14 mouse cellular contexts compared by ENCODE assay signal in the genomic region with DNA sequence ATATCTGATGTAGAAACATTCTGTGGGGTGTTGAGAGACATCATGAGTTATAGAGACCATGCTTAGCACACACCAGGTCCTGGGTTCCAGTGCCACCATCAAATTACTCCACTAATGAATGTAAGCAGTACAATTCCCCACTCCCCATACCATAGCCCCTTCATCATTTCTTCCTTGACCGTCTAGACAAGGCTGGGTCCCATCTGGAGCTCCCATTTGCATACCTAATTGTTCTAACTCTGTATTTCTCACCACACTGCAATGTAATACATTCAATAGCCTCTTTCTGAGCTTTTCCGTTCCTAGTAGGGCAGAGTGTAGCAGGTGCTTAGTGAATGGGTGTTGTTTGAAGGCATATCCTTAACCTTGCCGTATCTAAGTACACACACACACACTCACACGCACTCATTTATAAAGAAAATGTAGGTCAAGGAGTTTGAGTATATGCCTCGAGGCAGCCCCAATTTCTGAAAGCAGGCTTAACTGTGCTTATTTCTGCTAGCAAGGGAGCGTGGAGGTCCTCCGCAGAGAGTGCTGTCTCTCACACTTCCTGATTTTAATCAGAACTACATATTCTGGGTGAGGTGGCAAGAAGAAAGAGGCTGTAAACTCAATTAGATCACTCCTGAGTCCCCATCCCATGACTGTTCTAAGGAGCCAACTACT. TPM values are rescaled to one million over a fixed set of nuclear protein-coding genes. Genes with fewer than 3 reads are reported as not detected.
A peak's percentile ranks its signal among the peaks of the same experiment; 100 is the strongest.
DNase-seq lines count a peak whose midpoint lies in the region; ATAC-seq lines count a peak whose summit lies in the region.
"Had no signal": no experiment of that assay in that cellular context is flagged by ENCODE, and none has a peak within 500 bp of the region (broad histone marks: within the 10 kb centered on the region; RNA-seq: fewer than 3 reads in every experiment).

No protein-coding gene starts in this region.

- H3K9ac ChIP-seq in hindbrain, embryonic 16.5 days (ENCODE audit: low read depth, low read length) = no peak overlapping the region
- no peak overlapping the region for H3K9ac ChIP-seq in hindbrain, embryonic 14.5 days
- H3K9ac ChIP-seq: heart, embryonic 15.5 days; hindbrain, embryonic 15.5 days; liver, embryonic 14.5 days had no signal

- no peaks in the 10 kb centered on the region for H3K9me3 ChIP-seq in hindbrain, embryonic 16.5 days (ENCODE audit: control insufficient read depth, low read length)
- no peaks in the 10 kb centered on the region for H3K9me3 ChIP-seq in hindbrain, embryonic 14.5 days (ENCODE audit: control insufficient read depth, low read length)
- H3K9me3 ChIP-seq: heart, embryonic 15.5 days; hindbrain, embryonic 15.5 days had no signal

- no peaks in the 10 kb centered on the region for H3K4me1 ChIP-seq in hindbrain, embryonic 16.5 days (ENCODE audit: control insufficient read depth, insufficient read depth, low read depth, low read length)
- no peaks in the 10 kb centered on the region for H3K4me1 ChIP-seq in hindbrain, embryonic 14.5 days (replicated peaks; ENCODE audit: control insufficient read depth, insufficient read depth, low read length)
- H3K4me1 ChIP-seq: heart, embryonic 15.5 days had no signal

- DNase-seq in hindbrain, embryonic 14.5 days (ENCODE audit: low spot score) = no peak
- DNase-seq in CD4-positive helper T cell, adult 2 months (ENCODE audit: low read depth, low spot score) = peak; percentile 37
- DNase-seq in thymus, postnatal 0 days (ENCODE audit: low spot score) = peak; percentile 87
- DNase-seq in frontal cortex, postnatal 25 days (ENCODE audit: low spot score in 2 of 2) = no peak
- no peak for DNase-seq in gastrocnemius, postnatal 14 days
- DNase-seq: cerebellum, adult 11-12 months; gastrocnemius, postnatal 36 days had no signal

- ATAC-seq in hindbrain, embryonic 16.5 days = 0 out of 2 replicates have a peak, but pooled peaks have one; percentile 17
- no peak for ATAC-seq in hindbrain, embryonic 14.5 days (ENCODE audit: low FRiP score)
- peak; percentile 44; the same call in 1 of the 2 replicates for ATAC-seq in common myeloid progenitor, adult 5-6 weeks (replicated peaks; ENCODE audit: low read depth, poor library complexity, severe bottlenecking)
- ATAC-seq: Patski had no signal

- no peak overlapping the region for H3K27ac ChIP-seq in hindbrain, embryonic 16.5 days (ENCODE audit: low read depth, low read length)
- no peak overlapping the region for H3K27ac ChIP-seq in hindbrain, embryonic 14.5 days
- H3K27ac ChIP-seq: heart, embryonic 15.5 days; hindbrain, embryonic 15.5 days; liver, embryonic 14.5 days had no signal

- no peaks in the 10 kb centered on the region for H3K27me3 ChIP-seq in hindbrain, embryonic 16.5 days (replicated peaks; ENCODE audit: control insufficient read depth, insufficient read depth, low read length)
- no peaks in the 10 kb centered on the region for H3K27me3 ChIP-seq in hindbrain, embryonic 14.5 days (ENCODE audit: control insufficient read depth, insufficient read depth, low read length)
- H3K27me3 ChIP-seq: heart, embryonic 15.5 days; hindbrain, embryonic 15.5 days had no signal

- no peaks in the 10 kb centered on the region for H3K36me3 ChIP-seq in hindbrain, embryonic 16.5 days (ENCODE audit: control insufficient read depth, insufficient read depth, low read length)
- H3K36me3 ChIP-seq in hindbrain, embryonic 14.5 days (replicated peaks; ENCODE audit: control insufficient read depth, insufficient read depth) = no peaks in the 10 kb centered on the region
- H3K36me3 ChIP-seq: heart, embryonic 15.5 days; hindbrain, embryonic 15.5 days had no signal

- no peak overlapping the region for H3K4me2 ChIP-seq in hindbrain, embryonic 16.5 days (ENCODE audit: low read length)
- no peak overlapping the region for H3K4me2 ChIP-seq in hindbrain, embryonic 14.5 days (replicated peaks)
- H3K4me2 ChIP-seq: heart, embryonic 15.5 days; hindbrain, embryonic 15.5 days; midbrain, embryonic 11.5 days had no signal

- 60% methylated on average over 7 of the region's 7 CpGs for WGBS in hindbrain, embryonic 16.5 days
- WGBS in hindbrain, embryonic 14.5 days = 64% methylated on average over 7 of the region's 7 CpGs

- intact Hi-C loops in gastrocnemius, postnatal 14 days (cut with DNase I; ENCODE audit: low total_unique reads) = no loop called here

- no peak overlapping the region for H3K4me3 ChIP-seq in hindbrain, embryonic 16.5 days (ENCODE audit: low read length)
- H3K4me3 ChIP-seq in hindbrain, embryonic 14.5 days (replicated peaks; ENCODE audit: low read length) = no peak overlapping the region
- H3K4me3 ChIP-seq: heart, embryonic 15.5 days; hindbrain, embryonic 15.5 days had no signal

RNA-seq across cellular contexts. Expression of a gene that starts 17.9 kb away (rescaled TPM):
- polyA plus RNA-seq in hindbrain, embryonic 16.5 days (2015; fragmentation: Nextera tagmentation; extraction: Ambion mirVana) = 23.8 and 24.1 TPM in 2 replicates
- polyA plus RNA-seq in hindbrain, embryonic 14.5 days (2014; fragmentation: Nextera tagmentation; extraction: Ambion mirVana) = 24.3 and 25.9 TPM in 2 replicates
- not detected in 2 replicates for total RNA-seq in common myeloid progenitor, adult 5-6 weeks (2017)
- polyA plus RNA-seq in thymus, postnatal 0 days (2015; fragmentation: Nextera tagmentation; extraction: Ambion mirVana) = 56.4 and 75.0 TPM in 2 replicates
- 1 to 10 TPM; 3.1 to 3.5 TPM for total RNA-seq in gastrocnemius, postnatal 14 days (2021)

Comparison
In these comparisons a context has a peak if more than half of its experiments do, and no peak if none do; other contexts are left out.
1. DNase-seq: peak in CD4-positive helper T cell, adult 2 months (single experiment) and thymus, postnatal 0 days (single experiment); none in hindbrain, embryonic 14.5 days (single experiment), frontal cortex, postnatal 25 days (0 of 2) and gastrocnemius, postnatal 14 days (single experiment).